Mouse (Mus musculus) testis, postnatal 10 days (tissue): ENCODE measurements at regions not wholly inside any gene's neighbourhood (a gene's known extent, or its start where the extent isn't known, plus 50 kb on each side); places are given as distances from the start of the nearest gene placed in this dataset.

Experiments
- DNase-seq: peaks from one replicate; pipeline ENCODE4 v3.0.0; 2021; ENCODE audit warnings: low spot score

DNA sequence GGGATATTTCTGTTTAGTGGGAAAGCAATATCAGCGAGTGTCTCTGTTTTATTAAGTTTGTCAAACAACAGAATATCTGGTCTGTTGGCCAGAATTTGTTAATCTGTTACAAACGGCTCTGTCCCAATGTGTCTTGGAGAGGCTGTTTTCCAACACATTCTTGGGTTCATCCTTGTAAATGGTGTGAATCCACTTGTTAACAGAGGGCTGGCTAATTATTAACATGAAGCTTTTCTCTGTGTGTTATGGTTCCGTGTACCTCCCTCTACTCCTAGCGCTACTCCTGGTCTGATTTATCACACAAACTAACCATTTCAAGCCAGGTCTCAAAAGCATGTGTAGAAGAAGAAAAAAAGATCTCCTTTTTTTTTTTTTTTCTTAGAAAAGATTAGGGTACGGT lies 60.4 kb downstream of the Pou3f3 start:
- DNase-seq, result no peak

DNA sequence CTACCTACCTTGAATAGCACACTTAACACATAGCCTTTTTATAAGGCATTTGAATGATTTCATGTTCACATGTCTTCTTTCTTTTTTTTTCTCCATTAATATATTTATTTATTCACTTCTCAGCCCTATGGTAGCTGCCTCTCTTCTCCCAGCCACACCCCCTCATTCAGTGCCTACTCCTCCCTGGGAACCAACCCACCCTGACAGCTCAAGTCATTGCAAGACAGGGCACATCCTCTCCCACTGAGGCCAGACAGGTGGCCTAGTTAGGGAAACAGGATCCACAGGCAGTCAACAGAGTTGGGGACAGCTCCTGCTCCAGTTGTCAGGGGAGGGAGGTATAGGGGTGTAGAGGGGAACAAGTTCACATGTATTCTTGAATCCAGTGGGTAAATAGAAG lies 60.9 kb downstream of the Pou3f3 start:
- DNase-seq, result no peak

DNA sequence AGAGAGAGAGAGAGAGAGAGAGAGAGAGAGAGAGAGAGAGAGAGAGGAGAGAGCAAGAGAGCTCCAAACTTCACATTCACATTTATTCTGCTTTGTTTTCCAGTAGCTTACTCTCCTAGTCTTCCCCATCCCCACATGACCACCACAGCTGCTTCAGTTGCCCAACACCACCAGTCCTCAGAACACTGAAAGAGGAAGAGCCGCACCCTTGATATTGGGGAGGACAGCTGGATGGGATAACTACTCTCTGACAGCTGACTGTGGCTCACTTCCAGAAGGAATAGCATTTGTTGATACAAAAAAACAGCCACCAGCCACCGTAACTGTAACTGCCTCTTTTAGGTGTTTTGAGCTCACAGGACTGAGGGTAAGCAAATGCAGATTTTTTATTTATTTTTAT lies 67.9 kb downstream of the Pou3f3 start:
- no peak for DNase-seq

DNA sequence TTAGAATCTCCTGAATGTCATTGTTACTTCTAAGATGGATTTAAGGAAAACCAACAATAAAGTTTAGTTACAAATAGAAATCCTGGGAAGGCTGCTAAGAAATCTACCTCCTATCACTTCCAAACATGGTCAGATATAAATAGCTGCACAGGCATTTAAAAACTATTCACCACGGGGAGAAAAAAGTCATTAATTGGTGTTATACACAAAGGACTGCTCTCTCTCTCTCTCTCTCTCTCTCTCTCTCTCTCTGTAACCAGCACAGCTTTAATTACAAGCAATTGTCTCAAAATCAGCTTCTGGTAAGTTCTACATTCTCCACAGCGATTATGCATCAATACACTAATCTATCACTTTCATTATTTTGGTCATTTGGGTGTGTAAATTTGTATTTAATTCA lies 68.5 kb downstream of the Pou3f3 start:
- DNase-seq, result no peak

DNA sequence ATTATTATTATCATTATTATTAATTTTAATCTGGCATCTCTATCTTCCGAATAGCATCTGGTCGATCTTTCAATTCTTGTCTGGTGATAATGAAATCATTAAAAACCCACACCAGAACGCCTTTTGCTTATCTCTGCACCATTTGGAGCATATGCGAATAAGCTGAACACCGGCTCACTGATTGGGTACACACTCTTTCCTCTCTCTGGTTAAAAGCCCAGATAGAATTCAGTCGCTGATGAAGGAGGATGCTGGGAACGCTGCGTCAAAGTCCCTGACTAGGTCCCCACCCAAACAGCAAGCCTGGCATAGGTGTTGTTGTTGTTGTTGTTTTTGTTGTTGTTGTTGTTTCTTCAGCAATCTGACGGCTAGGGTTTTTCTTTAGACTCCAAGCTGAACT lies 74.5 kb downstream of the Pou3f3 start:
- DNase-seq, result no peak

DNA sequence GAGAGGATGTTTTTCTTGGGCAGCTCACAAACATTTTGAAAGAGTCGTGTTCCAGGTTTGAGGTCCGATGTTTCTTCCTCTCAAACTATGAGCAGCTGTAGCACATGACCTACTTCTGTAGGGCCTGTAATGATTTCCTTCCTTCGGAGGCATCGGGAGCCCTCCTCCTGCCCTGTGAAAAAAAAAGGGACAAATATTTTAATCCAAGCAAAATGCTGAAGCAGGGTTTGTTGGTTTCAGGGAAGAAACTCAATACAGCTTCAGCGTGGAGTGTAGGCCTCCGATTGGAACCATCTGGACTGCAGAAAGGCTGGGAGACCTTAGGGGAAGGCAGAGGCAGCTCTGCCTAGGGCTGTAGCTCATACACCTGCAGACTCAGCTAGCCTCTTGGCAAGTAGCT lies 76.4 kb downstream of the Pou3f3 start:
- DNase-seq, result no peak

DNA sequence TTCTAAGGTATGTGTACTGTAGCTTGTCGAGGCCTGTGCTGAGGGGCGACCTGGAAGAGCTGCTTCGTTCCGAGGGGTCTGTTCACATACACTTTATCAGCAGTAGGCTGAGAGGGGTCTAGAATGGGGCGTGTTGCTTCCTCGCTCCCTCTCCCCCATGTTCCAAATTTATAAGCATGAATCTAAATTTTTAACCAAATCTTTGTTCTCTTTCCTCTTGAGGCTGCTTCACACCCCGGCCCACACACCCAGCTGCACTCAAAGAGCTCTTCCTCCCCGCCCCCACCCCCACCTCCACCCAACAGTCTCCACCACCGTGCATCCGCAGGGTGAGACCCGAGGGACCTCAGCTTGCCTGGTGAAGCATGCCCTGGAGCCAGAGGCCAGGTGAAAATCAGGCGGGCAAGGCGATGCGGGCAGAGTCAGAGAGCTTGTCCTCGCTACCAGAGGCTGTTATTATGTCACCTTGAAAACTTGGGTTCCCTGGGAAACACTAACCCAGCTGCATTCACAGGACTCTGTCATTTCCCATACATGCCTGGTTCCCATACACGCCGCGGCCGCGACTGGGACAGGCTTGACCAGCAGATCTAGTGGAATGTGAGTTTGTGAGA lies 77.1 kb upstream of the Mrps9 start:
- no peak for DNase-seq

DNA sequence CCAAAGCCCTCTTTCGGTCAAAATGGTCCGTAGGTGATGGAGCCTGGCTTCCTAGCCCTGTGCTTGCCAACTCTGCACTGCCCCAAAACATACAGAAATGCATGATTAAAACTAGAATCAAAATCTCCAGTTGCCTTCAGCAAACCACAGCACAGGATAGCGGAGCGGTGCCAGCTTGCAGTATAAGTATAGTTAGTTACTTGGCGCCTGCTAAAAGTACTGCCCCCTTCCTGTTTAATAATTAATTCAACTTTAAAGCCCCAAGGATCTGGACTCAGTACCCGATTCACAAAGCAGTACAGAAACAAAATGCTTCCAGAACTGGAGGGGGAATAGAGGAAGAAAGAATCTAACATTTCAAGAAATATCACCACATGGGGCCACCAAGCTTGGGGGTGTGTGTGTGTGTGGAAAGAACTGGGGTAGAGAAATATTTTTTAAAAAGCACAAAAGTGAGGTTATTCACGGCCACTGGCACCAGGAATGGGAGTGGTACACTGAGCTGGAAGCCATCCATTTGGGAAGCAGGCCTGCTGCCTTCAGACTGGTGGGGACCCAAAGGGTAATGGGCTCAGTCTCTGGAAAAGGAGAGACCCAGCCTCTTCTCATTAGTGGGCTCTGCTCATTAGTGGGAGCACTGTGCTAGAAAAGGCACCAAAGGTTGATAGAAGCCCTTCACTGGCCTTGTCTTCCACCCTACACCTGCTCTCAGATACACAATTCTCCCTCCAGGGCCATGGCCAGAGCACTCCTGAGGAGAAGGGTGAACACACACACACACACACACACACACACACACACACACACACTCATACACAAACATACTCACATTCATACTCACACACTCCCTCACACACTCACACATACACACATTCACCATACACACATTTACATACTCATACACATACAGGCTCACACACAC lies 75.8 kb upstream of the Mrps9 start:
- no peak for DNase-seq

DNA sequence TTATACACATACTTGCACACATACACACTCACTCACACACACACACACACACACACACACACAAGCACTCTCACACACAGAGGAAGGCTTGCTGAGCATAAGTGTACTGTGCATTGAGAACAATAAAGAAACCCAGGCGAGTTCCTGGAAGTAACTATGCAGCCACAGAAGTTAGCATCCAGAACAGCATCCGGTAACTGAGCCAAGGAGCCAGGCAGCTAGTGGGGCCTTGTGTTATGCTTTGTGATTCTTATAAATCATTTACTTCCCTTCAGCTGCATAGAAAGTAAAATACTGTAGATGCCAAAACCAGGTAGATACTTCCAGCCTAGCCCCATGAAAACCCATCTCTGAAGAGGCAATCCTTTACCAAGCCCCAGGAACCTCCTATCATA lies 75.1 kb upstream of the Mrps9 start:
- DNase-seq, result no peak

DNA sequence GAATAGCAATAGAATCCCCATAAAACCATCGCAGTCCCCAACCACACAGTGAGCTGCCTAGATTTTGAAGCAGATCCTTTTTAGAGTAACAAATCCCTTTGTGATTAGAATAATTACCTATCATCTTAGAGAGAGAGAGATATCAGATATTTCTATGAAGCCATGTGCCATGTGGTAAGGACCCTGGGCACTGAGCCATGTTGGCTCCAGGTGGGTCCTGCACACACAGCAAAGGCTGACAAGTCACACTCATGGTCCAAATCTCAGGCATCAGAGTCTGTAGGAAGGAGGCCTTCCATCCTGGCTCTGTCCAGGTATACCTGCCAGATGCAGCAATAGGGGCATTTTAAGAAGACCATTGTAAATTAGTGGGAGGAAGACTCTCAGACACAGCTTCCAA lies 73.6 kb upstream of the Mrps9 start:
- no peak for DNase-seq

DNA sequence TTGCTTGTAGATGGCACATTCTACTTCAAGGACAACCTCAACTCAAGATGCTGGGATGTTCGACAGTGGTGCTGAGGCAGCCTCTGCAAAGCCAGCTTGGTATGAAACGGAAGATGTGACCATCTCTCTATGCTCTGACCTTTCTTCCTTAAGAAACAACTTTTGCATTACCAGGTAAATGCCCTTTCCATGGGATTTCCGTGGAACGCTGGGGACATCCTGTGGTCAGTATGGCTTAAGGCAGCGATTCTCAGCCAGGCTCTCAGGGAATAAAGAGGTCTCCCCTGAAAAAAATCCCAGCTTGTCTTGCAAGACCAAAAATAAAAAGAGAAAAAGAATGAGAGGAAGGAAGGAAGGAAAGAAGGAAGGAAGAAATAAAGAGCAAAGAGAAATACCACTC lies 71.3 kb upstream of the Mrps9 start:
- peak; percentile 44 for DNase-seq

DNA sequence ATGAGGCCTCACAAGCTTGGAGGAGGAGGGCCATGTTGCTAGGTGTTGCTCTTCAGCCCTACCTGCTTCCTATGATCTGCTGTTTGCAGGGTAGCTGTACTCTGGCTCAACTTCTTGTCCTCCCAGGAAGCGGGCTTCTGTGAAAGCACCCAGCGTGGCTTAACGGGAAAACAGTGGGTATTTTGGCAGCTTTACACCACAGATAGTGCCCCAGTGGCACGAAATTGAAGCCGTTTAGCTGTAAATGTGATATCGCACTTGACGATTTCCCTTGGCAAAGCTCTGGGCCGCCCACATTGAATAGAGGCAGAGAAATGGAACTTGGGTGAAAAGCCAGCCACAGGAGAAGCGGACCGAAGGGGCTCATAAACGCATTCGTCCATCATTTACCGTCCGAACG lies 70.8 kb upstream of the Mrps9 start:
- no peak for DNase-seq

DNA sequence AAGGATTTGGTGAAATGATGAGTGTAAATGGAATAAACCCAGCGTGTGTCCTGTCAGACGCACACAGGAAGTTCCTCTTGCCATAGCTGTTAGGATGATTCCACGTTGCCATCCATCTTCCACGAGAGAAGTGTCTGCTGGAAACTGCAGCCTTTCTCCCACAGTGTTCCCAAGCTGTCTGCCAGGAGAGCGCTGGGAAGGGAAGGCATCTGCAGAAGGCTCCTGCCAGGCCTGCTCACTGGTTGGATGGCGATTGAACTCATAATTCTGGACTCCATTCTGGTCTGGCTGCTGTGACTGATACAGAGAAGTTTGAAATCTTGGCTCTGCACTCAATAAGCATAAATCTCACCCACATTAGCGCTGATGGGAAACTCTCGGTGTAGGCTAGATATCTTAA lies 69.5 kb upstream of the Mrps9 start:
- no peak for DNase-seq

DNA sequence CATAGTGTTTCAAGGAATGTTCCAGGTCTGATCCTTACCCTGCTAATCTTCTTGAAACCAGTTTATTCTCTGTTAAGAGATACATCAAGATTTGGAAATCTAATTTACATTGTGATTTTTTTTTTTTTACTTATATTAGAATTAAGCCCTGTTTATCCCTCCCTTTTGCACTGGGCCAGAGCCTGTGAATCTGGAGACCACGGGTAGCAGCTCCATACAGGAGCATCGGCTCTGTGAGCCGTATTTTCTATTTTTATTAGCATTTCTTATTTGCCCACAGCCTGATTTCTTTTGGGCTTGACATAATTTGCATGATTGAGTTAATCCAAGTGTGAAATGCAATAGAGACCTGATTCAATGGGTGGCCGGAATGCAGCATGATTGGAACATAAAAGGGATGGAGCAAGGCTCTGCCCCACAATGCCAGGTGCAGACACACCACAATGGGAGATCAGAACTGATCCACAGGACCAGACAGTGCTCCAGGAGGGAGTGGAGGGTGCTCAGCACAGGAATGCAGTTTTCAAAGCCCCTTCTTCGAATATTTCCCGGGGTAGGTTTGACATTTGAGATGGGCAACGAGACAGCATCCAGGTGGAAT lies 67.9 kb upstream of the Mrps9 start:
- DNase-seq, result no peak

DNA sequence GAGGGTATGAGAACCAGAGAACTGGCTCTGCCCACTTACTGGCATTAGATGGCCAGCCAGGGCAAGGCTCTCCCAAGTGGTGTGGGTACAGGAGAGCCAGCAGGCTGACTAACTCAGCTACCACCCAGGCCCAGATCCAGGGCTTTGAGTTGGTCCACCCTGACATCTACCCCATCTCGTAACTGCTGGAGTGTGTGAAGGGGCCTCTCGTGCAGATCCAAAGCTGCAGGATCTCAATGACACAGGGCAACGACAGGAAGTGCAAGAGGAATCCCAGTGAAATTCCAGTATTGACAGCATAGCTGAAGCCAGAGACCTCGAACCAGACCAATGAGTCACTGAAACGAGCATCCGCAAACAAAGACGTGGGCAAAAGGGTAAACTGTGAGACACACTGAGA lies 63.8 kb upstream of the Mrps9 start:
- no peak for DNase-seq

DNA sequence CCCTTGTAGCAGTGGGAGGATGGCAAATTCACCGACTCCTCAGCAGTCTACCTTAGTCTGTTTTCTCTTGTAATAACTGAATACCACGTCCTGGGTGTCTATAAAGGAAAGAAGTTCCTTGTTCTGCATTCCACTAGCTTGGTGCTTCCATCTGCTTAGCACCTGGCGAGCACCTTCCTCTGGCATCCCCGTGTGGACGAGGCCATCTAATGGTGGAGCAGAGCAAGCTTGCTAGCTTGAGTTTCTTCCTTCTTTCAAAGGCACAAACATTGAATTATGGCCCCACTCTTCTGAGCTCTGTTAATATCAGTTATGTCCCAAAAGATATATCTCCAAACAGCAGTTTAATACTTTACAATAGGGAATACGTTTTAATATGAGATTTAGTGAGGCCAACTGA lies 62.6 kb upstream of the Mrps9 start:
- no peak for DNase-seq
